Mouse (Mus musculus): Measurements from ENCODE around the gene Gm36210.
"Not testable (repeated sequence)": the region's sequence is repeated elsewhere in the genome, so short reads cannot be mapped to it uniquely, and the experiment has no call there.

The Gm36210 gene

GRCm38 (mm10) chr7:4886680-4887079, 19.6 kb downstream of the Gm36210 start:
- DNase-seq (ENCODE audit: extremely low spot score, low spot score): no peak

GRCm38 (mm10) chr7:4879036-4879435, 27.3 kb downstream of the Gm36210 start:
- not testable (repeated sequence) for DNase-seq (ENCODE audit: extremely low spot score, low spot score)

GRCm38 (mm10) chr7:4878186-4878585, 28.1 kb downstream of the Gm36210 start:
- no peak for DNase-seq (ENCODE audit: extremely low spot score, low spot score)

- DNase-seq (ENCODE audit: extremely low spot score, low spot score): no peak
These were observed 29.1 kb downstream of the Gm36210 start for GRCm38 (mm10) chr7:4877226-4877625.

- peak; percentile 90 for DNase-seq (ENCODE audit: extremely low spot score, low spot score)
These were observed 29.5 kb downstream of the Gm36210 start, which contains the start of gene Isoc2a for GRCm38 (mm10) chr7:4876753-4877221. TSS of gene Isoc2a (plus strand) at chr7:4877153.

GRCm38 (mm10) chr7:4870133-4870532, 36.2 kb downstream of the Gm36210 start, which contains the start of gene Isoc2b:
TSS of gene Isoc2b (minus strand) at chr7:4870258.
- DNase-seq (ENCODE audit: extremely low spot score, low spot score): no peak

GRCm38 (mm10) chr7:4866631-4867180, 39.6 kb downstream of the Gm36210 start:
- DNase-seq (ENCODE audit: extremely low spot score, low spot score): no peak

GRCm38 (mm10) chr7:4865579-4866493, 40.5 kb downstream of the Gm36210 start:
- DNase-seq (ENCODE audit: extremely low spot score, low spot score): peak; percentile 93

GRCm38 (mm10) chr7:4865090-4865489, 41.2 kb downstream of the Gm36210 start:
- DNase-seq (ENCODE audit: extremely low spot score, low spot score): no peak

- no peak for DNase-seq (ENCODE audit: extremely low spot score, low spot score)
These were observed 42.0 kb downstream of the Gm36210 start for GRCm38 (mm10) chr7:4864130-4864845.

- no peak for DNase-seq (ENCODE audit: extremely low spot score, low spot score)
These were observed 42.7 kb downstream of the Gm36210 start for GRCm38 (mm10) chr7:4863541-4864080.

GRCm38 (mm10) chr7:4863041-4863440, 43.3 kb downstream of the Gm36210 start:
- DNase-seq (ENCODE audit: extremely low spot score, low spot score): no peak

- not testable (repeated sequence) for DNase-seq (ENCODE audit: extremely low spot score, low spot score)
These were observed 45.4 kb downstream of the Gm36210 start for GRCm38 (mm10) chr7:4860926-4861325.

GRCm38 (mm10) chr7:4859418-4859978, 46.8 kb downstream of the Gm36210 start:
- no peak for DNase-seq (ENCODE audit: extremely low spot score, low spot score)

GRCm38 (mm10) chr7:4857321-4857720, 49.0 kb downstream of the Gm36210 start:
- DNase-seq (ENCODE audit: extremely low spot score, low spot score): no peak

GRCm38 (mm10) chr7:4856508-4856907, 49.8 kb downstream of the Gm36210 start:
- DNase-seq (ENCODE audit: extremely low spot score, low spot score): no peak

GRCm38 (mm10) chr7:4853613-4854012, 52.7 kb downstream of the Gm36210 start:
- no peak for DNase-seq (ENCODE audit: extremely low spot score, low spot score)

GRCm38 (mm10) chr7:4851315-4851688, 55.0 kb downstream of the Gm36210 start:
- no peak for DNase-seq (ENCODE audit: extremely low spot score, low spot score)

- DNase-seq (ENCODE audit: extremely low spot score, low spot score): no peak
These were observed 55.5 kb downstream of the Gm36210 start for GRCm38 (mm10) chr7:4850621-4851314.

- DNase-seq (ENCODE audit: extremely low spot score, low spot score): no peak
These were observed 56.9 kb downstream of the Gm36210 start for GRCm38 (mm10) chr7:4849372-4849771.
